Mouse (Mus musculus): ENCODE measurements around the gene Plbd2.

- no peak for TF ChIP-seq CTCF (IDR thresholded peaks at IDR 0.05; ENCODE audit: low read depth)
- TF ChIP-seq EP300 (IDR thresholded peaks at IDR 0.05; ENCODE audit: low read depth): no peak
Observed at GRCm38 (mm10) chr5:120435731-120436501, 67.5 kb downstream of the Plbd2 start.

Data from liver, postnatal 0 days (tissue).